Mouse (Mus musculus): ENCODE data around the gene Agr2.

GRCm38 (mm10) chr12:36047593-36047992, 54.9 kb downstream of the Agr2 start:
- no peak for TF ChIP-seq CHD2 (IDR thresholded peaks at IDR 0.05; ENCODE audit: low read depth, low read length)
- TF ChIP-seq MAFK (IDR thresholded peaks at IDR 0.05; ENCODE audit: insufficient read depth, low read depth, low read length): no peak
- no peak for TF ChIP-seq ZNF384 (IDR thresholded peaks at IDR 0.05; ENCODE audit: low read depth, low read length)
- TF ChIP-seq ZC3H11A (IDR thresholded peaks at IDR 0.05; ENCODE audit: borderline replicate concordance, low read depth, low read length): no peak
